ENCODE assay signal across 25 mouse cellular contexts in genomic region chr15:67023081-67023480, GRCm38 (mm10).
"Had no signal": no experiment of that assay in that cellular context is flagged by ENCODE, and none has a peak within 500 bp of the region (broad histone marks: within the 10 kb centered on the region; RNA-seq: fewer than 3 reads in every experiment).

No protein-coding gene starts in this region.

- ATAC-seq: hindbrain, embryonic 16.5 days; inflammation-experienced regulatory T-cells, adult 6 months; intestine, embryonic 15.5 days; intestine, postnatal 0 days; liver, postnatal 0 days had no signal

- H3K4me3 ChIP-seq: heart, embryonic 10.5 days; heart, embryonic 13.5 days; heart, embryonic 15.5 days; hindbrain, embryonic 13.5 days; intestine, embryonic 15.5 days; limb, embryonic 10.5 days; limb, embryonic 12.5 days; liver, embryonic 13.5 days; liver, embryonic 15.5 days had no signal

- H3K27ac ChIP-seq: heart, embryonic 10.5 days; heart, embryonic 13.5 days; heart, embryonic 15.5 days; hindbrain, embryonic 13.5 days; intestine, embryonic 15.5 days; limb, embryonic 10.5 days; limb, embryonic 12.5 days; liver, embryonic 13.5 days; liver, embryonic 15.5 days had no signal

- DNase-seq: gastrocnemius, postnatal 14 days; gastrocnemius, postnatal 36 days; heart, adult 18-20 months; heart, postnatal 14 days; heart, postnatal 36 days; kidney, adult 18-20 months; kidney, adult 8-10 months; kidney, postnatal 10 days; layer of hippocampus, adult 9-11 months; layer of hippocampus, postnatal 36 days; liver; liver, embryonic 13.5 days; liver, postnatal 0 days had no signal

- H3K4me2 ChIP-seq: heart, embryonic 13.5 days; heart, embryonic 15.5 days; hindbrain, embryonic 13.5 days; intestine, embryonic 15.5 days; limb, embryonic 12.5 days; liver, embryonic 11.5 days; liver, embryonic 13.5 days; liver, embryonic 15.5 days had no signal

- H3K9me3 ChIP-seq: heart, embryonic 10.5 days; heart, embryonic 15.5 days; hindbrain, embryonic 13.5 days; intestine, embryonic 15.5 days; limb, embryonic 10.5 days; limb, embryonic 12.5 days; liver, embryonic 13.5 days; liver, embryonic 15.5 days had no signal

- H3K27me3 ChIP-seq: heart, embryonic 13.5 days; heart, embryonic 15.5 days; hindbrain, embryonic 13.5 days; intestine, embryonic 15.5 days; limb, embryonic 12.5 days; liver, embryonic 13.5 days; liver, embryonic 15.5 days had no signal

- H3K9ac ChIP-seq: heart, embryonic 13.5 days; heart, embryonic 15.5 days; hindbrain, embryonic 13.5 days; intestine, embryonic 15.5 days; limb, embryonic 12.5 days; liver, embryonic 13.5 days; liver, embryonic 15.5 days; liver, postnatal 0 days had no signal

- H3K36me3 ChIP-seq: heart, embryonic 10.5 days; heart, embryonic 13.5 days; heart, embryonic 15.5 days; hindbrain, embryonic 13.5 days; intestine, embryonic 15.5 days; limb, embryonic 10.5 days; limb, embryonic 12.5 days; liver, embryonic 13.5 days; liver, embryonic 15.5 days had no signal
